Mouse (Mus musculus): ENCODE measurements around the gene Cyp4f13.

- no peak for TF ChIP-seq CTCF (IDR thresholded peaks at IDR 0.05; ENCODE audit: control insufficient read depth, insufficient read depth, low read length)
- no peak for TF ChIP-seq POLR2A (IDR thresholded peaks at IDR 0.05; ENCODE audit: borderline replicate concordance, control insufficient read depth, low read depth, low read length)
Observed at GRCm38 (mm10) chr17:32946716-32947115, 486 bp downstream of the Cyp4f13 start.

Data from bone marrow, adult 2 months (tissue).